Mouse (Mus musculus) myocyte (in vitro differentiated cells): ENCODE measurements at regions not wholly inside any gene's neighbourhood (a gene's known extent, or its start where the extent isn't known, plus 50 kb on each side); places are given as distances from the start of the nearest gene placed in this dataset.

ENCODE experiments used
- E2F4 ChIP-seq: IDR thresholded peaks from one replicate; pipeline ENCODE4 v1.6.1; 2011; ENCODE audit warnings: mild to moderate bottlenecking, control low read depth, moderate library complexity; ENCODE audit not compliant: insufficient read depth
- MAX ChIP-seq: IDR thresholded peaks from one replicate; pipeline ENCODE4 v1.6.1; 2011; ENCODE audit warnings: low read depth, mild to moderate bottlenecking, control low read depth
- MYOD1 ChIP-seq, 3 experiments: IDR thresholded peaks; one replicate each; pipeline ENCODE4 v1.6.1; 2011; ENCODE audit warnings: control low read depth in 2 of 3, low read depth in 2 of 3, mild to moderate bottlenecking in 2 of 3, moderate library complexity in 1 of 3; ENCODE audit not compliant: insufficient read length in 2 of 3, control insufficient read depth in 1 of 3
- POLR2A ChIP-seq: IDR thresholded peaks from one replicate; pipeline ENCODE4 v1.6.1; 2011; ENCODE audit warnings: low read depth, mild to moderate bottlenecking, control low read depth, moderate library complexity; ENCODE audit not compliant: insufficient read length
- SRF ChIP-seq: IDR thresholded peaks from one replicate; pipeline ENCODE4 v1.6.1; 2011; ENCODE audit warnings: low read depth; ENCODE audit not compliant: control insufficient read depth, insufficient read length
- USF1 ChIP-seq: IDR thresholded peaks from one replicate; pipeline ENCODE4 v1.6.1; 2011; ENCODE audit warnings: low read depth, mild to moderate bottlenecking, control low read depth, moderate library complexity

GRCm38 (mm10) chr1:57612931-57613804 lies 160.8 kb upstream of the Spats2l start:
- TF ChIP-seq POLR2A (no peak), MYOD1 (IDR thresholded peaks at IDR 0.05; ENCODE audit: control insufficient read depth in 1 of 3, insufficient read length in 2 of 3, low read depth in 2 of 3) (no peak), SRF (no peak), E2F4 (no peak), MAX (no peak), USF1 (no peak)
